Mouse (Mus musculus): Measurements from ENCODE around the gene Rabgap1l. TPM values are rescaled to one million over a fixed set of nuclear protein-coding genes. Genes with fewer than 3 reads are reported as not detected.

Rabgap1l gene
- total RNA-seq (2021) (10 to 100 TPM; 24.2 to 29.5 TPM), polyA plus RNA-seq (2012; rRNA removed) (1.8 TPM in 2 replicates)
- long read RNA-seq, full-length matches to known transcripts = 4 of 5 reads
- long read RNA-seq, partial matches to known transcripts = 0 of 5 reads
- long read RNA-seq, other reads (novel, unspliced or antisense) = 1 of 5 reads

GRCm38 (mm10) chr1:160792686-160793355 is at the start of gene Rabgap1l:
TSS of gene Rabgap1l (minus strand) at chr1:160793211.
- DNase-seq = peak; percentile 93

GRCm38 (mm10) chr1:160842567-160842966 is 49.6 kb upstream of the Rabgap1l start:
- no peak for DNase-seq

GRCm38 (mm10) chr1:160840618-160841017 is 47.6 kb upstream of the Rabgap1l start:
- DNase-seq = no peak

GRCm38 (mm10) chr1:160839095-160839494 is 46.1 kb upstream of the Rabgap1l start:
- no peak for DNase-seq

- no peak for DNase-seq
Observed at GRCm38 (mm10) chr1:160834446-160834845, 41.4 kb upstream of the Rabgap1l start.

- no peak for DNase-seq
Observed at GRCm38 (mm10) chr1:160832267-160833021, 39.4 kb upstream of the Rabgap1l start.

- no peak for DNase-seq
Observed at GRCm38 (mm10) chr1:160830608-160831498, 37.8 kb upstream of the Rabgap1l start.

GRCm38 (mm10) chr1:160825441-160825856 is 32.4 kb upstream of the Rabgap1l start:
- no peak for DNase-seq

- DNase-seq = no peak
Observed at GRCm38 (mm10) chr1:160823638-160824037, 30.6 kb upstream of the Rabgap1l start.

- DNase-seq = no peak
Observed at GRCm38 (mm10) chr1:160814198-160814597, 21.2 kb upstream of the Rabgap1l start.

- DNase-seq = no peak
Observed at GRCm38 (mm10) chr1:160812428-160812827, 19.4 kb upstream of the Rabgap1l start.

- no peak for DNase-seq
Observed at GRCm38 (mm10) chr1:160811930-160812329, 18.9 kb upstream of the Rabgap1l start.

- no peak for DNase-seq
Observed at GRCm38 (mm10) chr1:160805268-160805667, 12.3 kb upstream of the Rabgap1l start.

GRCm38 (mm10) chr1:160799972-160800371 is 7.0 kb upstream of the Rabgap1l start:
- DNase-seq = no peak

- no peak for DNase-seq
Observed at GRCm38 (mm10) chr1:160795016-160795415, 2.0 kb upstream of the Rabgap1l start.

- DNase-seq = no peak
Observed at GRCm38 (mm10) chr1:160793791-160794757, 1.1 kb upstream of the Rabgap1l start.

GRCm38 (mm10) chr1:160792156-160792685 is 790 bp downstream of the Rabgap1l start:
- DNase-seq = no peak

- no peak for DNase-seq
Observed at GRCm38 (mm10) chr1:160791381-160792155, 1.4 kb downstream of the Rabgap1l start.

- no peak for DNase-seq
Observed at GRCm38 (mm10) chr1:160790630-160791029, 2.4 kb downstream of the Rabgap1l start.

GRCm38 (mm10) chr1:160789876-160790275 is 3.1 kb downstream of the Rabgap1l start:
- no peak for DNase-seq
